In genomic region chr17:29262259-29262649, GRCm38 (mm10) we compare ENCODE assay signal across 9 mouse cellular contexts. TPM values are rescaled to one million over a fixed set of nuclear protein-coding genes. Genes with fewer than 3 reads are reported as not detected.
DNase-seq lines count a peak whose midpoint lies in the region; ATAC-seq and TF ChIP-seq lines count a peak whose summit lies in the region.
"Had no signal": no experiment of that assay in that cellular context is flagged by ENCODE, and none has a peak within 500 bp of the region (broad histone marks: within the 10 kb centered on the region; RNA-seq: fewer than 3 reads in every experiment).

No protein-coding gene starts in this region.

- H3K4me1 ChIP-seq in embryonic facial prominence, embryonic 10.5 days = peaks cover 55% of the 10 kb centered on the region
- peaks cover 60% of the 10 kb centered on the region for H3K4me1 ChIP-seq in limb, embryonic 10.5 days
- peaks cover 4% of the 10 kb centered on the region for H3K4me1 ChIP-seq in lung, postnatal 0 days (ENCODE audit: insufficient read depth, low read depth, low read length)

- H3K4me3 ChIP-seq in layer of hippocampus, adult 2 months = no peak overlapping the region
- H3K4me3 ChIP-seq in embryonic facial prominence, embryonic 10.5 days = peak overlapping the region; percentile 79; the same call in 1 of the 2 replicates
- H3K4me3 ChIP-seq in limb, embryonic 10.5 days = peak overlapping the region; percentile 67; the same call in 1 of the 2 replicates
- H3K4me3 ChIP-seq in lung, postnatal 0 days (ENCODE audit: low read depth, low read length) = no peak overlapping the region

- TF ChIP-seq EP300 in lung, postnatal 0 days (IDR thresholded peaks at IDR 0.05) = no peak

- no peak overlapping the region for H3K9ac ChIP-seq in lung, postnatal 0 days (replicated peaks; ENCODE audit: low read depth)

- 70% methylated on average over 2 of the region's 2 CpGs for WGBS in embryonic facial prominence, embryonic 10.5 days
- 69% methylated on average over 2 of the region's 2 CpGs for WGBS in limb, embryonic 10.5 days
- 9% methylated on average over 2 of the region's 2 CpGs for WGBS in lung, postnatal 0 days

- TF ChIP-seq CTCF in layer of hippocampus, adult 2 months (conservative IDR thresholded peaks at IDR 0.05) = peak; percentile 20
- TF ChIP-seq CTCF in lung, postnatal 0 days (IDR thresholded peaks at IDR 0.05) = no peak

- no peaks in the 10 kb centered on the region for H3K9me3 ChIP-seq in embryonic facial prominence, embryonic 10.5 days
- H3K9me3 ChIP-seq in limb, embryonic 10.5 days (replicated peaks) = no peaks in the 10 kb centered on the region
- H3K9me3 ChIP-seq in lung, postnatal 0 days (ENCODE audit: low read length) = no peaks in the 10 kb centered on the region

- peaks cover 47% of the 10 kb centered on the region for H3K36me3 ChIP-seq in embryonic facial prominence, embryonic 10.5 days (replicated peaks)
- peaks cover 49% of the 10 kb centered on the region for H3K36me3 ChIP-seq in limb, embryonic 10.5 days
- H3K36me3 ChIP-seq in splenic B cell, adult 2 months (ENCODE audit: control insufficient read depth, insufficient read depth, low read length, poor library complexity, severe bottlenecking) = peaks cover 10% of the 10 kb centered on the region
- H3K36me3 ChIP-seq in lung, postnatal 0 days (ENCODE audit: insufficient read depth, low read length) = no peaks in the 10 kb centered on the region

- H3K4me2 ChIP-seq in lung, postnatal 0 days (replicated peaks; ENCODE audit: low read depth, low read length) = no peak overlapping the region

- ATAC-seq in lung, postnatal 0 days = no peak
- ATAC-seq in cerebellum, adult (ENCODE audit: insufficient number of reproducible peaks, low FRiP score, low TSS enrichment) = no peak

- no peak for DNase-seq in layer of hippocampus, adult 2 months (ENCODE audit: low spot score in 2 of 2)
- no peak for DNase-seq in layer of hippocampus, adult 18-20 months (ENCODE audit: low spot score in 2 of 2)
- no peak for DNase-seq in embryonic facial prominence, embryonic 10.5 days (ENCODE audit: low spot score)
- DNase-seq in limb, embryonic 10.5 days (ENCODE audit: low spot score) = no peak
- peak; percentile 33 for DNase-seq in splenic B cell, adult 2 months (ENCODE audit: low read depth, low spot score)
- no peak for DNase-seq in lung, postnatal 0 days (ENCODE audit: low spot score)
- DNase-seq in MN1 (ENCODE audit: low spot score) = no peak
- DNase-seq: heart, postnatal 36 days had no signal

- no peak overlapping the region for H3K27ac ChIP-seq in layer of hippocampus, adult 2 months
- H3K27ac ChIP-seq in embryonic facial prominence, embryonic 10.5 days (replicated peaks) = no peak overlapping the region
- H3K27ac ChIP-seq in limb, embryonic 10.5 days = no peak overlapping the region
- no peak overlapping the region for H3K27ac ChIP-seq in lung, postnatal 0 days (ENCODE audit: low read length)

- no peaks in the 10 kb centered on the region for H3K27me3 ChIP-seq in embryonic facial prominence, embryonic 10.5 days (replicated peaks; ENCODE audit: low read depth, poor library complexity, severe bottlenecking)
- no peaks in the 10 kb centered on the region for H3K27me3 ChIP-seq in limb, embryonic 10.5 days (ENCODE audit: low read depth, poor library complexity, severe bottlenecking)
- H3K27me3 ChIP-seq in splenic B cell, adult 2 months (ENCODE audit: control insufficient read depth, insufficient read depth, low read length, poor library complexity, severe bottlenecking) = no peaks in the 10 kb centered on the region; the same call in 1 of the 2 replicates
- no peaks in the 10 kb centered on the region for H3K27me3 ChIP-seq in lung, postnatal 0 days (replicated peaks; ENCODE audit: insufficient read depth, low read length)

RNA-seq across cellular contexts. Expression of gene Ppil1, which starts 1.7 kb away (rescaled TPM):
- 10 to 100 TPM; 14.8 to 16.2 TPM for total RNA-seq in layer of hippocampus, adult 2 months (2021)
- 10 to 100 TPM; 16.2 to 18.4 TPM for total RNA-seq in layer of hippocampus, adult 18-20 months (2021)
- 219 and 227 TPM in 2 replicates for polyA plus RNA-seq in embryonic facial prominence, embryonic 10.5 days (2016; fragmentation: Nextera tagmentation; extraction: Ambion mirVana)
- 239 and 250 TPM in 2 replicates for polyA plus RNA-seq in limb, embryonic 10.5 days (2016; fragmentation: Nextera tagmentation; extraction: Ambion mirVana)
- 39.7 and 44.5 TPM in 2 replicates for polyA plus RNA-seq in lung, postnatal 0 days (2015; fragmentation: Nextera tagmentation; extraction: Ambion mirVana)

RNA-seq across cellular contexts. Expression of gene BC004004, which starts 6.3 kb away (rescaled TPM):
- 10 to 100 TPM; 78.9 to 81.5 TPM for total RNA-seq in layer of hippocampus, adult 2 months (2021)
- 10 to 100 TPM; 84.9 to 94.4 TPM for total RNA-seq in layer of hippocampus, adult 18-20 months (2021)
- polyA plus RNA-seq in embryonic facial prominence, embryonic 10.5 days (2016; fragmentation: Nextera tagmentation; extraction: Ambion mirVana) = 47.8 and 49.5 TPM in 2 replicates
- 47.9 and 52.9 TPM in 2 replicates for polyA plus RNA-seq in limb, embryonic 10.5 days (2016; fragmentation: Nextera tagmentation; extraction: Ambion mirVana)
- polyA plus RNA-seq in lung, postnatal 0 days (2015; fragmentation: Nextera tagmentation; extraction: Ambion mirVana) = 105 and 109 TPM in 2 replicates

RNA-seq across cellular contexts. Expression of gene Cpne5, which starts 24.3 kb away (rescaled TPM):
- 10 to 100 TPM; 34.0 to 36.3 TPM for total RNA-seq in layer of hippocampus, adult 2 months (2021)
- 10 to 100 TPM; 37.5 to 37.8 TPM for total RNA-seq in layer of hippocampus, adult 18-20 months (2021)
- 3.6 and 4.7 TPM in 2 replicates for polyA plus RNA-seq in embryonic facial prominence, embryonic 10.5 days (2016; fragmentation: Nextera tagmentation; extraction: Ambion mirVana)
- polyA plus RNA-seq in limb, embryonic 10.5 days (2016; fragmentation: Nextera tagmentation; extraction: Ambion mirVana) = 2.0 and 3.2 TPM in 2 replicates
- 0.57 and 0.63 TPM in 2 replicates for polyA plus RNA-seq in lung, postnatal 0 days (2015; fragmentation: Nextera tagmentation; extraction: Ambion mirVana)

RNA-seq across cellular contexts. Expression of gene Pi16, which starts 55.2 kb away (rescaled TPM):
- 1 to 10 TPM in 1 of 2 experiments, under 1 TPM in 1; 0.74 to 1.1 TPM for total RNA-seq in layer of hippocampus, adult 2 months (2021)
- total RNA-seq in layer of hippocampus, adult 18-20 months (2021) = 1 to 10 TPM in 1 of 2 experiments, under 1 TPM in 1; 0.92 to 1.3 TPM
- 0.65 and 0.91 TPM in 2 replicates for polyA plus RNA-seq in embryonic facial prominence, embryonic 10.5 days (2016; fragmentation: Nextera tagmentation; extraction: Ambion mirVana)
- polyA plus RNA-seq in limb, embryonic 10.5 days (2016; fragmentation: Nextera tagmentation; extraction: Ambion mirVana) = 0.34 and 0.35 TPM in 2 replicates
- 2.2 and 2.8 TPM in 2 replicates for polyA plus RNA-seq in lung, postnatal 0 days (2015; fragmentation: Nextera tagmentation; extraction: Ambion mirVana)

Comparison
In these comparisons a context has a peak if more than half of its experiments do, and no peak if none do; other contexts are left out.
1. H3K4me3 ChIP-seq: peak in embryonic facial prominence, embryonic 10.5 days (single experiment) and limb, embryonic 10.5 days (single experiment); none in layer of hippocampus, adult 2 months (single experiment) and lung, postnatal 0 days (single experiment).